Mouse (Mus musculus) stomach, embryonic 15.5 days (tissue): ENCODE results near the gene Dnajc12. TPM values are rescaled to one million over a fixed set of nuclear protein-coding genes. Genes with fewer than 3 reads are reported as not detected.
"Not testable (repeated sequence)": the region's sequence is repeated elsewhere in the genome, so short reads cannot be mapped to it uniquely, and the experiment has no call there.

Source experiments
- ATAC-seq: fragments of 200-750 bp; cut with Nextera tagmentation; 2 replicates; pipeline ENCODE4 v1.8.0; 2017; ENCODE audit warnings: low read depth, moderate number of reproducible peaks, moderate TSS enrichment; ENCODE audit not compliant: insufficient read depth, low FRiP score
- H3K27ac ChIP-seq: fragments of 300-500 bp; sonication (generic); 2 replicates; pipeline ENCODE4 v1.5.1; 2015; ENCODE audit warnings: mild to moderate bottlenecking, inconsistent platforms
- H3K27me3 ChIP-seq: fragments of 300-500 bp; sonication (generic); replicated peaks from 2 replicates; pipeline ENCODE4 v1.6.1; 2015; ENCODE audit warnings: inconsistent platforms
- H3K36me3 ChIP-seq: fragments of 300-500 bp; sonication (generic); 2 replicates; pipeline ENCODE4 v1.6.1; 2015; ENCODE audit warnings: inconsistent platforms
- H3K4me1 ChIP-seq: fragments of 300-500 bp; sonication (generic); 2 replicates; pipeline ENCODE4 v1.6.1; 2015; ENCODE audit warnings: inconsistent platforms
- H3K4me2 ChIP-seq: fragments of 300-500 bp; sonication (generic); 2 replicates; pipeline ENCODE4 v1.6.1; 2015; ENCODE audit warnings: mild to moderate bottlenecking, inconsistent platforms
- H3K4me3 ChIP-seq: fragments of 300-500 bp; sonication (generic); replicated peaks from 2 replicates; pipeline ENCODE4 v1.5.1; 2015; ENCODE audit warnings: inconsistent platforms
- H3K9ac ChIP-seq: fragments of 300-500 bp; sonication (generic); 2 replicates; pipeline ENCODE4 v1.6.1; 2015; ENCODE audit warnings: inconsistent platforms
- H3K9me3 ChIP-seq: fragments of 300-500 bp; sonication (generic); 2 replicates; pipeline ENCODE4 v1.6.1; 2016; ENCODE audit warnings: inconsistent platforms
- WGBS: fragments of 180-500 bp; shearing (Covaris S2); methylation state at CpG from one replicate; pipeline ENCODE4 v1.1.7; 2015; 5-methylcytosine and 5-hydroxymethylcytosine counted together
- polyA plus RNA-seq: library from polyadenylated mRNA; unstranded; fragments of >200 nt; fragmentation: Nextera tagmentation; extraction: Ambion mirVana; gene quantifications from 2 replicates; pipeline ENCODE4 v1.2.1, GENCODE M21; 2015

Gene Dnajc12
- polyA plus RNA-seq = 9.3 and 10.5 TPM in 2 replicates

- peak within 1 kb of the TSS; percentile 44; the same call in 1 of the 2 replicates for H3K9ac ChIP-seq
- 0 out of 2 replicates have a peak within 1 kb of the TSS, but pooled peaks have one; percentile 26 for H3K27ac ChIP-seq
- peak; percentile 92 for ATAC-seq
- under 1% methylated on average over 28 of the region's 28 CpGs for WGBS
- H3K4me3 ChIP-seq = peak within 1 kb of the TSS; percentile 62
- peak within 1 kb of the TSS; percentile 87 for H3K4me2 ChIP-seq
- no peaks in the 10 kb centered on the region for H3K36me3 ChIP-seq
- no peaks in the 10 kb centered on the region for H3K4me1 ChIP-seq
- no peaks in the 10 kb centered on the region for H3K9me3 ChIP-seq
- no peaks in the 10 kb centered on the region; the same call in 1 of the 2 replicates for H3K27me3 ChIP-seq
Observed at GRCm38 (mm10) chr10:63382372-63383279, at the start of gene Dnajc12. Gene Dnajc12 (plus strand): TSS chr10:63382443.

DNA sequence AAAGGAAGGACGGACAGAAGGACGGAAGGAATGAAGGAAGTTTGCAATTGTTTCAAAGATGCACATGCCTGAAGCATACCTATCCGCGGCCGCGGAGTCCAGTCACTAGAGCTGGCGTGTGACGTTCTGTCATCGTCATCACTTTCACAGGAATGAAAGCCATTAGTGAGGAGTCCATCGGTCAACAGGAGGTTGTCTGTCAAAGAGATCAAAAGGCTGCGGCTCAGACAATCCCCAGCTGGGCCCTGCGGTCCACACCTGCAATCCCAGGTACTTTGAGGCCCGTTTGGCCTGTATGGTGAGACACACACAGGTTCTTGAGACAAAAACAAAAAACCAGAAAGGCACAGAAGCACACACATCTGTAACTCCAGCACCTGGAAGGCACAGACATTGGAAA is 45.3 kb upstream of the Dnajc12 start:
- Histone ChIP-seq H3K4me3 (peak overlapping the region; percentile 86; the same call in 1 of the 2 replicates), H3K36me3 (peaks cover 6% of the 10 kb centered on the region; the same call in 1 of the 2 replicates), H3K27me3 (no peaks in the 10 kb centered on the region), H3K9ac (no peak overlapping the region), H3K4me1 (peaks cover 11% of the 10 kb centered on the region; the same call in 1 of the 2 replicates), H3K9me3 (no peaks in the 10 kb centered on the region), H3K4me2 (peak overlapping the region; percentile 91), H3K27ac (no peak overlapping the region)
- 60% methylated on average over 13 of the region's 13 CpGs for WGBS
- no peak for ATAC-seq

GRCm38 (mm10) chr10:63337326-63337725 is 44.9 kb upstream of the Dnajc12 start:
- H3K4me3 ChIP-seq = peak overlapping the region; percentile 86
- 24% methylated on average over 5 of the region's 5 CpGs for WGBS
- ATAC-seq = no peak
- H3K4me2 ChIP-seq = peak overlapping the region; percentile 91
- H3K27ac ChIP-seq = no peak overlapping the region
- H3K4me1 ChIP-seq = peaks cover 11% of the 10 kb centered on the region; the same call in 1 of the 2 replicates
- H3K9ac ChIP-seq = no peak overlapping the region
- peaks cover 6% of the 10 kb centered on the region; the same call in 1 of the 2 replicates for H3K36me3 ChIP-seq
- H3K27me3 ChIP-seq = no peaks in the 10 kb centered on the region
- H3K9me3 ChIP-seq = no peaks in the 10 kb centered on the region

GRCm38 (mm10) chr10:63337951-63338836 is 44.0 kb upstream of the Dnajc12 start:
- Histone ChIP-seq H3K4me2 (peak overlapping the region; percentile 91), H3K9me3 (no peaks in the 10 kb centered on the region), H3K27me3 (no peaks in the 10 kb centered on the region), H3K27ac (peak overlapping the region; percentile 92), H3K36me3 (0 out of 2 replicates have a peak, but pooled peaks cover 3% of the 10 kb centered on the region), H3K4me1 (peaks cover 11% of the 10 kb centered on the region; the same call in 1 of the 2 replicates), H3K4me3 (peak overlapping the region; percentile 86), H3K9ac (peak overlapping the region; percentile 95)
- under 1% methylated on average over 83 of the region's 113 CpGs for WGBS
- ATAC-seq = peak; percentile 75

DNA sequence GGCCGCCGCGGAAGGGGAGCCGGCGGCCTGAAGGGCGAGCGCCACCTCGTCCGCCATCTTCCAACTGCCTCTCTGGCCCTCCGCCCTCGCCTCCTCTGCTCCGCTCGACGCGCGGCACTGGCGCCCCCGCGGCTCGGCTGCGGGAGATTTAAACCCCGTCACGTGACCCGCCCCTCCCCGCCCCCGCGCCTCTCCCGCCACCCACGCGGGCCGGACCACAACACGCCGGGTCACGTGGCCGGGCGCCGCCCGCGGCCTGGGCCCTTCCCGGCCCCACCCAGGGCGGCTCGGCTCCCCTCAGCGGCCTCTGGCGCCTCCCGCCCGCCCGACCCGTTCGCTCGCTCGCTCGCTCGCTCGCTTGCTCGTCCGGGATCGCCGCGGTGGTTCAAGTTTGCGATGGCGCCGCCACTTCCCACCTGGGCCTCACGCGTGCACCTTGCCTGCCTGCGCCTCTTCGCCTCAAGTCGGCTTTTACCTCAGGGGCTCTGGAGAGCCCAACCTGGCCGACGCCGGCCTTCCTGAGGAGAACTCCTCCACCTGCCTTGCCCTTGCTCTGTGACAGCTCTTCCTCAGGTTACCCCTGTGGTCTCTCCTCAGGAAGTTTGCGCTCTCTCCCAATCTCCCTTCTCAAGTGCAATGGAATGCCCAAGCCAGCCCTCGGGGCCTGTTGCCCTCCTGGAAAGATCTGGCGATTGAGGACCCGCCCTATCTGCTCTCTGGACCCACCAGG is 43.2 kb upstream of the Dnajc12 start:
- H3K36me3 ChIP-seq = 0 out of 2 replicates have a peak, but pooled peaks cover 3% of the 10 kb centered on the region
- peak; percentile 98 for ATAC-seq
- H3K9ac ChIP-seq = peak overlapping the region; percentile 95
- H3K27me3 ChIP-seq = no peaks in the 10 kb centered on the region
- peak overlapping the region; percentile 86 for H3K4me3 ChIP-seq
- 1% methylated on average over 61 of the region's 74 CpGs for WGBS
- peaks cover 11% of the 10 kb centered on the region; the same call in 1 of the 2 replicates for H3K4me1 ChIP-seq
- H3K4me2 ChIP-seq = peak overlapping the region; percentile 91
- no peaks in the 10 kb centered on the region for H3K9me3 ChIP-seq
- peak overlapping the region; percentile 92 for H3K27ac ChIP-seq

DNA sequence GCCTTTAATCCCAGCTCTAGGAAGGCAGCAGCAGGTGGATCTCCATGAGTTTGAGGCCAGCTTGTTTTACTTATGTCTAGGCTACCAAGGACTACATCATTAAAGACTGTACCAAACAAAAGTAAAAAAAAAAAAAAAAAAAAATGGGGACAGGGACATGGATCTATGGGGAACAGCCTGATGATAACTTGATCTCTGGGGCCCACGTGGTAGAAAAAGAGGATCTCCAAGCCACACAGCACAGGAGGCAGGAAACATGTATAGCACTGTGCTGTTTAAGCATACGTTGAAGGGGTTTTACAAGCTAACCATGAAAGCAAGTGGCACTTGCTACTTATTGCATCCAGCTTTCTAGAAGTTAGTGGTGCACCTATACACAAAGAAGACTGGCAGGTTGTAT is 40.9 kb upstream of the Dnajc12 start:
- no peak for ATAC-seq
- no peak overlapping the region for H3K4me3 ChIP-seq
- 83% methylated on average over 2 of the region's 2 CpGs for WGBS

DNA sequence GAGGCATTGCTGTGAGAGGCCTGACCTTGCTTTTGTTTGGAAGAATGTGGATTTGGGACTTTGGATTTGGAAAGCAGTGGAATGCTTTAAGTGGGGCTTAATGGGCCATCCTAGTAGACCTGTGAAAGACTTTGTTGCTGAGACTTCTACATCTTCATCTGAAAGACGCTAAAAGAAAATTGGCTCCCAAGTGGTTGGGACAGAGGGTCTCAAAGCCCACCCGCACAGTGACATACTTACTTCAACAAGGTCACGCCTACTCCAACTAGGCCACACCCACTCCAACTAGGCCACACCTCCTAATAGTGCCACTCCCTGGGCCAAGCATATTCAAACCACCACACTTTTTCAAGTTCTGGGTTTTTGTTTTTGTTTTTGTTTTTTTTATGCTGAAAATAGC is 37.5 kb upstream of the Dnajc12 start:
- Histone ChIP-seq H3K4me3 (no peak overlapping the region), H3K36me3 (no peaks in the 10 kb centered on the region), H3K9me3 (no peaks in the 10 kb centered on the region), H3K4me1 (no peaks in the 10 kb centered on the region), H3K4me2 (no peak overlapping the region), H3K9ac (no peak overlapping the region), H3K27me3 (no peaks in the 10 kb centered on the region), H3K27ac (no peak overlapping the region)
- WGBS = 93% methylated on average over 3 of the region's 3 CpGs
- ATAC-seq = no peak

More for the DNA sequence above, 40.9 kb upstream of the Dnajc12 start:
- Histone ChIP-seq H3K27ac (no peak overlapping the region), H3K4me1 (peaks cover 11% of the 10 kb centered on the region; the same call in 1 of the 2 replicates), H3K9ac (no peak overlapping the region), H3K27me3 (no peaks in the 10 kb centered on the region), H3K4me2 (no peak overlapping the region), H3K36me3 (no peaks in the 10 kb centered on the region), H3K9me3 (no peaks in the 10 kb centered on the region)

DNA sequence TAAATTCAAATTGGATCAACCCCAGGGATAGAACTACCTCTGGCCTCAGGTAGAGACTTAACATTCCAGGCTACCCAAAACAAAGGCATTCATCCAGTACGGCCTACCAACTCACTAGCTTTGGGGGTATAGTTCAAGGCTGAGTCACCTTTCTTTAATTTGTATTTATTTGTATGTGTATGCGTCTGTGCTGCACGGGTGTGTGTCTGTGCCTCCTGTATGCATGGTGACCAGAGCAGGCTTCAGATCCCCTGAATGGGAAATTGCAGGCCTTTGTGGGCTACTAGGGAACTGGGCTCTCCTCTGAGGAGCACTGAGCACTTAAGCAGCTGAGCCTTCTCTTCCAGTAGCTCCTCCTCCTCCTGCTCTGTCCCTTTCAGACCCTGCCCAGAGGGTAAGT is 34.0 kb upstream of the Dnajc12 start:
- 73% methylated on average over 3 of the region's 3 CpGs for WGBS
- Histone ChIP-seq H3K27me3 (no peaks in the 10 kb centered on the region), H3K9me3 (no peaks in the 10 kb centered on the region), H3K4me1 (no peaks in the 10 kb centered on the region), H3K4me3 (no peak overlapping the region), H3K36me3 (no peaks in the 10 kb centered on the region), H3K4me2 (no peak overlapping the region), H3K9ac (no peak overlapping the region), H3K27ac (no peak overlapping the region)
- no peak for ATAC-seq

DNA sequence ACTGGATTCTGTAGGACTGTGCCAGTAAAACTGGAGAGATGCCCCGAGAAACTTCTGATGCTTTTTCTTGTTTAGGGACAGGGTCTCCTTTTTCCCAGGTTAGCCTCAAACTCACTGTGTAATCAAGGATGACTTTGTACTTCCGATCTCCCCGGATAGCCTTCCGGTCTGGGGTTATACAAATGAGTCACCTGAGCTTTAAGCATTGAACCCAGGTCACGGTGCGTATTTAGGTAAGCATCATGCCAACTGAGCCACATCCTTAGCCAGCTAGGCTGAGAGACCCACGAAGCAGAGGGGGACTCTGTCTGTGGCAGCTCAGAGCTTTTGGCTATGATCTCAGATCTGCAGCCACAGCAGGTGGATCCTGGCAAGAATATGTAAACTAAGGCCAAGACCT is 31.6 kb upstream of the Dnajc12 start:
- no peak overlapping the region for H3K4me2 ChIP-seq
- H3K27me3 ChIP-seq = no peaks in the 10 kb centered on the region
- H3K4me3 ChIP-seq = no peak overlapping the region
- H3K9me3 ChIP-seq = no peaks in the 10 kb centered on the region
- H3K27ac ChIP-seq = no peak overlapping the region
- no peaks in the 10 kb centered on the region for H3K4me1 ChIP-seq
- WGBS = 90% methylated on average over 7 of the region's 7 CpGs
- no peak for ATAC-seq
- H3K36me3 ChIP-seq = no peaks in the 10 kb centered on the region
- H3K9ac ChIP-seq = no peak overlapping the region

DNA sequence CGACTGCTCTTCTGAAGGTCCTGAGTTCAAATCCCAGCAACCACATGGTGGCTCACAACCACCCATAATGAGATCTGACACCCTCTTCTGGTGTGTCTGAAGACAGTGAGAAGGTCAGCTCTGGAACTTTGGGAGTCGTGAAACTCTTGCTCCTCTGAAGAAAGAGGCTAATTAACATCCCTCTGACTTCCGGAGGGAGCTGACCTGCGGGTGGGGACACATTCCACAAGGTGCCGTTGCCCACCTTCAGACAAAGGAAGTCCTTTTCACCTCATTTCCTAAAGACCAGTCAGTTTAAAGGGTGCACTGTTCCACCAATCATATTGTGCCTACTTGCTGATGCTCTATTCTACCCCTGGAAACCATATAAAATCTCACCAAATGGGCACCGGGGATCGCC is 31.1 kb upstream of the Dnajc12 start:
- not testable (repeated sequence) for H3K27ac ChIP-seq, H3K4me3 ChIP-seq, H3K9ac ChIP-seq, H3K36me3 ChIP-seq, H3K27me3 ChIP-seq, H3K9me3 ChIP-seq, H3K4me1 ChIP-seq, H3K4me2 ChIP-seq, ATAC-seq
- 79% methylated on average over 7 of the region's 7 CpGs for WGBS

GRCm38 (mm10) chr10:63352111-63352510 is 30.1 kb upstream of the Dnajc12 start:
- WGBS = 82% methylated on average over 5 of the region's 5 CpGs
- no peak for ATAC-seq
- H3K4me3 ChIP-seq = no peak overlapping the region
- no peaks in the 10 kb centered on the region for H3K36me3 ChIP-seq
- no peak overlapping the region for H3K4me2 ChIP-seq
- no peak overlapping the region for H3K27ac ChIP-seq
- H3K27me3 ChIP-seq = no peaks in the 10 kb centered on the region
- no peaks in the 10 kb centered on the region for H3K4me1 ChIP-seq
- H3K9me3 ChIP-seq = no peaks in the 10 kb centered on the region
- H3K9ac ChIP-seq = no peak overlapping the region
